Mouse (Mus musculus) midbrain, postnatal 0 days (tissue): ENCODE data around the gene Epas1. TPM values are rescaled to one million over a fixed set of nuclear protein-coding genes. Genes with fewer than 3 reads are reported as not detected.
A peak's percentile ranks its signal among the peaks of the same experiment; 100 is the strongest.

Source experiments
- ATAC-seq: fragments of 200-750 bp; cut with Nextera tagmentation; 2 replicates; pipeline ENCODE4 v1.8.0; 2017; ENCODE audit warnings: moderate number of reproducible peaks, mild to moderate bottlenecking, moderate TSS enrichment, moderate library complexity; ENCODE audit not compliant: low FRiP score
- DNase-seq: peaks from one replicate; pipeline ENCODE4 v3.0.0-alpha.2; 2015; ENCODE audit warnings: low spot score
- H3K27ac ChIP-seq: fragments of 300-500 bp; sonication (generic); 2 replicates; pipeline ENCODE4 v1.5.1; 2014; ENCODE audit warnings: low read depth, mild to moderate bottlenecking, low read length, mixed read lengths
- H3K27me3 ChIP-seq: fragments of 300-500 bp; sonication (generic); 2 replicates; pipeline ENCODE4 v1.6.1; 2014; ENCODE audit warnings: low read length, control low read depth, mixed read lengths; ENCODE audit not compliant: insufficient read depth
- H3K36me3 ChIP-seq: fragments of 300-500 bp; sonication (generic); 2 replicates; pipeline ENCODE4 v1.6.1; 2014; ENCODE audit warnings: low read length, control low read depth, mixed read lengths; ENCODE audit not compliant: insufficient read depth
- H3K4me1 ChIP-seq: fragments of 300-500 bp; sonication (generic); 2 replicates; pipeline ENCODE4 v1.6.1; 2014; ENCODE audit warnings: mild to moderate bottlenecking, control low read depth, antibody characterized with exemption, low read length, mixed read lengths; ENCODE audit not compliant: insufficient read depth
- H3K4me2 ChIP-seq: fragments of 300-500 bp; sonication (generic); 2 replicates; pipeline ENCODE4 v1.6.1; 2014; ENCODE audit warnings: low read depth, mild to moderate bottlenecking, low read length, mixed read lengths; ENCODE audit not compliant: poor library complexity, severe bottlenecking
- H3K4me3 ChIP-seq: fragments of 300-500 bp; sonication (generic); 2 replicates; pipeline ENCODE4 v1.5.1; 2014; ENCODE audit warnings: low read depth, mild to moderate bottlenecking, low read length, moderate library complexity
- H3K9ac ChIP-seq: fragments of 300-500 bp; sonication (generic); replicated peaks from 2 replicates; pipeline ENCODE4 v1.6.1; 2014; ENCODE audit warnings: mild to moderate bottlenecking, low read length, moderate library complexity, mixed read lengths; ENCODE audit not compliant: poor library complexity, severe bottlenecking
- H3K9me3 ChIP-seq: fragments of 300-500 bp; sonication (generic); 2 replicates; pipeline ENCODE4 v1.6.1; 2016; ENCODE audit warnings: low read length, control low read depth
- CTCF ChIP-seq: IDR thresholded peaks from 2 replicates; pipeline ENCODE4 v1.5.1; 2016; ENCODE audit warnings: antibody characterized with exemption, mild to moderate bottlenecking
- WGBS: fragments of 180-500 bp; shearing (Covaris S2); extraction: QIAGEN DNeasy Blood & Tissue Kit; methylation state at CpG from one replicate; pipeline ENCODE4 v1.1.7; 2014; 5-methylcytosine and 5-hydroxymethylcytosine counted together
- polyA plus RNA-seq: library from polyadenylated mRNA; unstranded; fragments of >200 nt; fragmentation: Nextera tagmentation; extraction: Ambion mirVana; gene quantifications from 2 replicates; pipeline ENCODE4 v1.2.1, GENCODE M21; 2015
- total RNA-seq: library from RNA; depleted of rRNA; stranded (reverse); fragments of >200 nt; gene quantifications from 2 replicates; pipeline ENCODE4 v1.2.3, GENCODE M21; 2014

The Epas1 gene
- total and polyA plus RNA-seq, 2 experiments from 2014 or later = 6.3 to 17.5 TPM

- H3K9me3 ChIP-seq = no peaks in the 10 kb centered on the region
- ATAC-seq = no peak
- H3K4me2 ChIP-seq = no peak overlapping the region
- DNase-seq = no peak
- H3K4me1 ChIP-seq = no peaks in the 10 kb centered on the region
- no peaks in the 10 kb centered on the region for H3K27me3 ChIP-seq
- TF ChIP-seq CTCF = no peak
- 87% methylated on average over 10 of the region's 10 CpGs for WGBS
- no peak overlapping the region for H3K9ac ChIP-seq
- H3K27ac ChIP-seq = no peak overlapping the region
- H3K36me3 ChIP-seq = no peaks in the 10 kb centered on the region
- no peak overlapping the region for H3K4me3 ChIP-seq
Observed at GRCm38 (mm10) chr17:86803147-86803546, 49.6 kb downstream of the Epas1 start.

GRCm38 (mm10) chr17:86803653-86804052 is 50.2 kb downstream of the Epas1 start:
- no peak overlapping the region for H3K9ac ChIP-seq
- H3K9me3 ChIP-seq = no peaks in the 10 kb centered on the region
- no peak for DNase-seq
- TF ChIP-seq CTCF = no peak
- no peak overlapping the region for H3K27ac ChIP-seq
- H3K27me3 ChIP-seq = no peaks in the 10 kb centered on the region
- no peaks in the 10 kb centered on the region for H3K36me3 ChIP-seq
- H3K4me1 ChIP-seq = no peaks in the 10 kb centered on the region
- no peak overlapping the region for H3K4me2 ChIP-seq
- ATAC-seq = no peak
- H3K4me3 ChIP-seq = no peak overlapping the region
- 83% methylated on average over 5 of the region's 5 CpGs for WGBS

- ATAC-seq = no peak
Observed at GRCm38 (mm10) chr17:86812029-86812428, 58.5 kb downstream of the Epas1 start.

GRCm38 (mm10) chr17:86814320-86814719 is 60.8 kb downstream of the Epas1 start:
- 56% methylated on average over 1 of the region's 1 CpGs for WGBS
- Histone ChIP-seq H3K4me2 (no peak overlapping the region), H3K9me3 (no peaks in the 10 kb centered on the region), H3K36me3 (no peaks in the 10 kb centered on the region), H3K9ac (no peak overlapping the region), H3K4me1 (no peaks in the 10 kb centered on the region), H3K27me3 (no peaks in the 10 kb centered on the region), H3K4me3 (no peak overlapping the region), H3K27ac (no peak overlapping the region)
- TF ChIP-seq CTCF = no peak
- ATAC-seq = no peak
- no peak for DNase-seq

More at GRCm38 (mm10) chr17:86812029-86812428, 58.5 kb downstream of the Epas1 start:
- H3K27ac ChIP-seq = no peak overlapping the region
- H3K36me3 ChIP-seq = no peaks in the 10 kb centered on the region
- H3K4me2 ChIP-seq = no peak overlapping the region
- H3K4me1 ChIP-seq = no peaks in the 10 kb centered on the region
- peak; percentile 79 for DNase-seq
- no peaks in the 10 kb centered on the region for H3K27me3 ChIP-seq
- H3K9ac ChIP-seq = no peak overlapping the region
- H3K9me3 ChIP-seq = no peaks in the 10 kb centered on the region
- no peak overlapping the region for H3K4me3 ChIP-seq
- 3% methylated on average over 4 of the region's 4 CpGs for WGBS
- TF ChIP-seq CTCF = peak; percentile 87

- TF ChIP-seq CTCF = no peak
- H3K36me3 ChIP-seq = no peaks in the 10 kb centered on the region
- 65% methylated on average over 24 of the region's 24 CpGs for WGBS
Observed at GRCm38 (mm10) chr17:86815016-86815865, 61.7 kb downstream of the Epas1 start.

GRCm38 (mm10) chr17:86822017-86822737 is 68.7 kb downstream of the Epas1 start:
- no peak overlapping the region for H3K4me3 ChIP-seq
- ATAC-seq (no peak), DNase-seq (no peak)
- no peaks in the 10 kb centered on the region for H3K4me1 ChIP-seq
- no peaks in the 10 kb centered on the region for H3K9me3 ChIP-seq
- TF ChIP-seq CTCF = no peak
- WGBS = 93% methylated on average over 8 of the region's 8 CpGs
- no peak overlapping the region for H3K27ac ChIP-seq
- no peaks in the 10 kb centered on the region; the same call in 1 of the 2 replicates for H3K36me3 ChIP-seq
- no peak overlapping the region for H3K4me2 ChIP-seq
- no peaks in the 10 kb centered on the region for H3K27me3 ChIP-seq
- H3K9ac ChIP-seq = no peak overlapping the region

More at GRCm38 (mm10) chr17:86815016-86815865, 61.7 kb downstream of the Epas1 start:
- Histone ChIP-seq H3K27ac (no peak overlapping the region), H3K4me2 (no peak overlapping the region), H3K9ac (no peak overlapping the region), H3K4me3 (no peak overlapping the region), H3K4me1 (no peaks in the 10 kb centered on the region), H3K9me3 (no peaks in the 10 kb centered on the region), H3K27me3 (no peaks in the 10 kb centered on the region)
- DNase-seq = no peak
- ATAC-seq = no peak
